Mouse (Mus musculus) liver, adult 2 months (tissue): ENCODE results near the gene Itm2a. TPM values are rescaled to one million over a fixed set of nuclear protein-coding genes. Genes with fewer than 3 reads are reported as not detected.
A peak's percentile ranks its signal among the peaks of the same experiment; 100 is the strongest.

Source experiments
- DNase-seq: peaks from one replicate; pipeline ENCODE4 v3.0.0-alpha.2; 2011; ENCODE audit warnings: low read depth, low spot score; ENCODE audit errors: extremely low read depth
- H3K27ac ChIP-seq: fragments of 200-500 bp; replicated peaks from 2 replicates; pipeline ENCODE4 v1.5.1; 2012; ENCODE audit warnings: low read depth, mild to moderate bottlenecking, control low read depth, inconsistent platforms, low read length; ENCODE audit not compliant: insufficient read depth
- H3K27me3 ChIP-seq: fragments of 200-500 bp; 2 replicates; pipeline ENCODE4 v1.6.1; 2012; ENCODE audit warnings: mild to moderate bottlenecking, moderate library complexity, low read length, inconsistent platforms; ENCODE audit not compliant: control insufficient read depth, insufficient read depth
- H3K36me3 ChIP-seq: fragments of 200-500 bp; 2 replicates; pipeline ENCODE4 v1.6.1; 2012; ENCODE audit warnings: low read length, inconsistent platforms; ENCODE audit not compliant: control insufficient read depth, insufficient read depth
- H3K4me1 ChIP-seq: fragments of 200-500 bp; 2 replicates; pipeline ENCODE4 v1.6.1; 2011; ENCODE audit warnings: low read length; ENCODE audit not compliant: control insufficient read depth, insufficient read depth
- H3K4me3 ChIP-seq: fragments of 200-500 bp; 2 replicates; pipeline ENCODE4 v1.5.1; 2011; ENCODE audit warnings: low read depth, mild to moderate bottlenecking, control low read depth, low read length, moderate library complexity; ENCODE audit not compliant: insufficient read depth
- H3K79me2 ChIP-seq: fragments of 200-500 bp; 2 replicates; pipeline ENCODE4 v1.6.1; 2012; ENCODE audit warnings: inconsistent platforms, mild to moderate bottlenecking, low read length, moderate library complexity; ENCODE audit not compliant: control insufficient read depth, insufficient read depth
- H3K9ac ChIP-seq: fragments of 200-500 bp; 2 replicates; pipeline ENCODE4 v1.6.1; 2012; ENCODE audit warnings: low read depth, mild to moderate bottlenecking, control low read depth, inconsistent platforms, low read length
- CTCF ChIP-seq: fragments of 200-500 bp; IDR thresholded peaks from 2 replicates; pipeline ENCODE4 v1.5.1; 2011; ENCODE audit warnings: low read depth, low read length, control low read depth
- POLR2A ChIP-seq: fragments of 200-500 bp; IDR thresholded peaks from 2 replicates; pipeline ENCODE4 v1.6.1; 2011; ENCODE audit warnings: low read length, control low read depth; ENCODE audit not compliant: insufficient read depth; ENCODE audit errors: extremely low read depth
- WGBS: fragments of 180-500 bp; shearing (Covaris S2); methylation state at CpG from one replicate; pipeline ENCODE4 v1.1.7; 2018; 5-methylcytosine and 5-hydroxymethylcytosine counted together
- polyA plus RNA-seq: library from polyadenylated mRNA; depleted of rRNA; stranded (reverse); fragments of >200 nt; gene quantifications from 2 replicates; pipeline ENCODE4 v1.2.3, GENCODE M21; 2012; rRNA removed
- total RNA-seq: library from RNA; depleted of rRNA; stranded (reverse); fragments of >200 nt; gene quantifications from 2 replicates; pipeline ENCODE4 v1.2.3, GENCODE M21; 2014; rRNA removed

Itm2a gene
- total and polyA plus RNA-seq, 2 experiments, result 0.53 to 0.83 TPM

GRCm38 (mm10) chrX:107399087-107399486, 4.1 kb downstream of the Itm2a start:
- TF ChIP-seq POLR2A (no peak), CTCF (no peak)
- H3K4me1 ChIP-seq, result 0 out of 2 replicates have a peak, but pooled peaks cover 2% of the 10 kb centered on the region
- no peak for DNase-seq
- 90% methylated on average over 8 of the region's 8 CpGs for WGBS
- H3K79me2 ChIP-seq, result no peaks in the 10 kb centered on the region
- no peak overlapping the region for H3K4me3 ChIP-seq
- H3K27me3 ChIP-seq, result no peaks in the 10 kb centered on the region
- no peak overlapping the region for H3K9ac ChIP-seq
- no peak overlapping the region for H3K27ac ChIP-seq
- no peaks in the 10 kb centered on the region for H3K36me3 ChIP-seq

GRCm38 (mm10) chrX:107393256-107393655, 9.9 kb downstream of the Itm2a start:
- Histone ChIP-seq H3K4me1 (no peaks in the 10 kb centered on the region), H3K27ac (no peak overlapping the region), H3K9ac (no peak overlapping the region), H3K4me3 (no peak overlapping the region), H3K27me3 (no peaks in the 10 kb centered on the region), H3K36me3 (no peaks in the 10 kb centered on the region), H3K79me2 (no peaks in the 10 kb centered on the region)
- TF ChIP-seq CTCF, result no peak
- TF ChIP-seq POLR2A, result no peak
- 75% methylated on average over 3 of the region's 3 CpGs for WGBS
- no peak for DNase-seq

- no peak overlapping the region for H3K27ac ChIP-seq
- peak; percentile 63 for DNase-seq
- H3K27me3 ChIP-seq, result no peaks in the 10 kb centered on the region
- H3K36me3 ChIP-seq, result no peaks in the 10 kb centered on the region
- no peak overlapping the region for H3K4me3 ChIP-seq
- TF ChIP-seq CTCF, result no peak
- TF ChIP-seq POLR2A, result no peak
- 8% methylated on average over 1 of the region's 1 CpGs for WGBS
- no peaks in the 10 kb centered on the region for H3K79me2 ChIP-seq
- no peak overlapping the region for H3K9ac ChIP-seq
- no peaks in the 10 kb centered on the region for H3K4me1 ChIP-seq
These were observed 27.8 kb downstream of the Itm2a start for GRCm38 (mm10) chrX:107375329-107375728.

Other genes with a start within 250 kb of the Itm2a start
- gene Gpr174, start 147.5 kb downstream of the Itm2a start, total RNA-seq, result 0.28 and 0.34 TPM in 2 replicates
- gene Gpr174, start 147.5 kb downstream of the Itm2a start, polyA plus RNA-seq, result 0.04 and 0.06 TPM in 2 replicates